Mouse (Mus musculus): ENCODE data around the gene Gtpbp1.

DNA sequence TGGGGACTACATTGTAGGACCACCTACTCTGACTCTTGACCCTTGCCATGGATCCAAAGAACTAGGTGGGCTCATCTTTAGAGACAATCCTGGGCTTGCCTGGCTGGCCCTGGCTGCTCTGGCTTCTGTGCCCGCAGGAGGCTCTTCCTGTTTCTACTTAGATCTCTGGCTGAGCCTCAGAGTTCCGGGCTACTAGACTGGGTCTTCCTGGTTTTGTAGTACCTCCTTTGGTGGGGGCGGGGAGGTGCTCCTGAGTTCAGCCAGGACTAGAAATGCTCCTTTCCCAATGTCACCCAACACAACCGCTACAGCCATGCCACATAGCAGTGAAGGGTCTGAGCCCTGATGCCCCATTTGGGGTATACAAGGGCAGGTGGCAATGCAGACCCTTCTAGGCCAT is 30.2 kb downstream of the Gtpbp1 start:
- TF ChIP-seq POLR2A (IDR thresholded peaks at IDR 0.05; ENCODE audit: low read depth, low read length), result no peak
- TF ChIP-seq CTCF (IDR thresholded peaks at IDR 0.05; ENCODE audit: borderline replicate concordance, insufficient read depth, low read length), result no peak

Measured in embryonic fibroblast, embryonic 13.5 days (primary cell).